Mouse (Mus musculus) limb, embryonic 10.5 days (tissue): Measurements from ENCODE around the gene Kif13a. TPM values are rescaled to one million over a fixed set of nuclear protein-coding genes. Genes with fewer than 3 reads are reported as not detected.

ENCODE experiments used
- DNase-seq: peaks from one replicate; pipeline ENCODE4 v3.0.0-alpha.2; 2017; ENCODE audit warnings: low spot score
- H3K27ac ChIP-seq: fragments of 300-500 bp; sonication (generic); 2 replicates; pipeline ENCODE4 v1.5.1; 2016; ENCODE audit warnings: mild to moderate bottlenecking
- H3K27me3 ChIP-seq: fragments of 300-500 bp; sonication (generic); 2 replicates; pipeline ENCODE4 v1.6.1; 2016; ENCODE audit warnings: low read depth, mild to moderate bottlenecking; ENCODE audit not compliant: poor library complexity, severe bottlenecking
- H3K36me3 ChIP-seq: fragments of 300-500 bp; sonication (generic); 2 replicates; pipeline ENCODE4 v1.6.1; 2016; ENCODE audit warnings: mild to moderate bottlenecking, moderate library complexity
- H3K4me1 ChIP-seq: fragments of 300-500 bp; sonication (generic); 2 replicates; pipeline ENCODE4 v1.6.1; 2016
- H3K4me3 ChIP-seq: fragments of 300-500 bp; sonication (generic); 2 replicates; pipeline ENCODE4 v1.5.1; 2016; ENCODE audit warnings: mild to moderate bottlenecking, moderate library complexity
- H3K9me3 ChIP-seq: fragments of 300-500 bp; sonication (generic); replicated peaks from 2 replicates; pipeline ENCODE4 v1.6.1; 2016; ENCODE audit warnings: mild to moderate bottlenecking
- WGBS: fragments of 180-500 bp; shearing (Covaris S2); methylation state at CpG from one replicate; pipeline ENCODE4 v1.1.7; 2016; 5-methylcytosine and 5-hydroxymethylcytosine counted together
- polyA plus RNA-seq: library from polyadenylated mRNA; unstranded; fragments of >200 nt; fragmentation: Nextera tagmentation; extraction: Ambion mirVana; gene quantifications from 2 replicates; pipeline ENCODE4 v1.2.1, GENCODE M21; 2016

Gene Kif13a
- polyA plus RNA-seq, 1 experiment from 2014 or later = 13.6 TPM

GRCm38 (mm10) chr13:46739426-46739825 lies 190.2 kb downstream of the Kif13a start:
- H3K9me3 ChIP-seq = no peaks in the 10 kb centered on the region
- H3K27me3 ChIP-seq = no peaks in the 10 kb centered on the region
- DNase-seq = no peak
- H3K27ac ChIP-seq = no peak overlapping the region
- H3K4me3 ChIP-seq = no peak overlapping the region
- no peaks in the 10 kb centered on the region for H3K36me3 ChIP-seq
- peaks cover 15% of the 10 kb centered on the region for H3K4me1 ChIP-seq
- WGBS = 84% methylated on average over 7 of the region's 7 CpGs

- H3K27ac ChIP-seq = no peak overlapping the region
- DNase-seq = no peak
- 78% methylated on average over 4 of the region's 4 CpGs for WGBS
Observed at GRCm38 (mm10) chr13:46737482-46737881, 192.2 kb downstream of the Kif13a start.

GRCm38 (mm10) chr13:46736479-46736865 lies 193.2 kb downstream of the Kif13a start:
- Histone ChIP-seq H3K27me3 (no peaks in the 10 kb centered on the region), H3K4me1 (peaks cover 15% of the 10 kb centered on the region), H3K36me3 (no peaks in the 10 kb centered on the region), H3K27ac (peak overlapping the region; percentile 64), H3K4me3 (peak overlapping the region; percentile 55), H3K9me3 (no peaks in the 10 kb centered on the region)
- WGBS = 3% methylated on average over 12 of the region's 12 CpGs
- peak; percentile 48 for DNase-seq

More at GRCm38 (mm10) chr13:46737482-46737881, 192.2 kb downstream of the Kif13a start:
- no peaks in the 10 kb centered on the region for H3K27me3 ChIP-seq
- no peaks in the 10 kb centered on the region for H3K36me3 ChIP-seq
- H3K4me1 ChIP-seq = peaks cover 15% of the 10 kb centered on the region
- H3K9me3 ChIP-seq = no peaks in the 10 kb centered on the region
- H3K4me3 ChIP-seq = no peak overlapping the region

GRCm38 (mm10) chr13:46735808-46736478 lies 193.7 kb downstream of the Kif13a start:
- WGBS = under 1% methylated on average over 20 of the region's 20 CpGs

GRCm38 (mm10) chr13:46735219-46735807 lies 194.4 kb downstream of the Kif13a start:
- Histone ChIP-seq H3K4me3 (peak overlapping the region; percentile 55), H3K27me3 (no peaks in the 10 kb centered on the region), H3K9me3 (no peaks in the 10 kb centered on the region), H3K27ac (peak overlapping the region; percentile 64), H3K4me1 (peaks cover 15% of the 10 kb centered on the region), H3K36me3 (no peaks in the 10 kb centered on the region)
- no peak for DNase-seq
- WGBS = 44% methylated on average over 11 of the region's 11 CpGs

More at GRCm38 (mm10) chr13:46735808-46736478, 193.7 kb downstream of the Kif13a start:
- no peaks in the 10 kb centered on the region for H3K27me3 ChIP-seq
- H3K36me3 ChIP-seq = no peaks in the 10 kb centered on the region
- peak; percentile 68 for DNase-seq
- peak overlapping the region; percentile 64 for H3K27ac ChIP-seq
- peak overlapping the region; percentile 55 for H3K4me3 ChIP-seq
- peaks cover 15% of the 10 kb centered on the region for H3K4me1 ChIP-seq
- H3K9me3 ChIP-seq = no peaks in the 10 kb centered on the region

- no peak for DNase-seq
- Histone ChIP-seq H3K4me1 (peaks cover 12% of the 10 kb centered on the region), H3K4me3 (no peak overlapping the region), H3K27me3 (no peaks in the 10 kb centered on the region), H3K9me3 (no peaks in the 10 kb centered on the region), H3K36me3 (no peaks in the 10 kb centered on the region), H3K27ac (no peak overlapping the region)
- WGBS = 75% methylated on average over 2 of the region's 2 CpGs
Observed at GRCm38 (mm10) chr13:46729998-46730397, 199.7 kb downstream of the Kif13a start.

GRCm38 (mm10) chr13:46728411-46728810 lies 201.3 kb downstream of the Kif13a start:
- H3K9me3 ChIP-seq = no peaks in the 10 kb centered on the region
- peaks cover 17% of the 10 kb centered on the region for H3K4me1 ChIP-seq
- peak overlapping the region; percentile 97 for H3K27ac ChIP-seq
- WGBS = 37% methylated on average over 5 of the region's 5 CpGs
- no peaks in the 10 kb centered on the region for H3K27me3 ChIP-seq
- H3K4me3 ChIP-seq = peak overlapping the region; percentile 94
- H3K36me3 ChIP-seq = no peaks in the 10 kb centered on the region
- DNase-seq = no peak

- H3K27ac ChIP-seq = peak within 1 kb of the TSS; percentile 97
- H3K9me3 ChIP-seq = no peaks in the 10 kb centered on the region
- peaks cover 17% of the 10 kb centered on the region for H3K4me1 ChIP-seq
- no peaks in the 10 kb centered on the region for H3K36me3 ChIP-seq
- DNase-seq = peak; percentile 100
- H3K4me3 ChIP-seq = peak within 1 kb of the TSS; percentile 94
- WGBS = under 1% methylated on average over 51 of the region's 51 CpGs
- no peaks in the 10 kb centered on the region for H3K27me3 ChIP-seq
Observed at GRCm38 (mm10) chr13:46727837-46728268, 201.8 kb downstream of the Kif13a start, which contains the start of gene Nup153. Nup153 (minus strand) TSS chr13:46727940.

- no peaks in the 10 kb centered on the region for H3K9me3 ChIP-seq
- no peaks in the 10 kb centered on the region for H3K27me3 ChIP-seq
- peak overlapping the region; percentile 94 for H3K4me3 ChIP-seq
- under 1% methylated on average over 85 of the region's 85 CpGs for WGBS
- peaks cover 17% of the 10 kb centered on the region for H3K4me1 ChIP-seq
- H3K27ac ChIP-seq = peak overlapping the region; percentile 97
- DNase-seq = peak; percentile 79
- no peaks in the 10 kb centered on the region for H3K36me3 ChIP-seq
Observed at GRCm38 (mm10) chr13:46727038-46727836, 202.4 kb downstream of the Kif13a start.

GRCm38 (mm10) chr13:46726288-46727037 lies 203.2 kb downstream of the Kif13a start:
- peaks cover 17% of the 10 kb centered on the region for H3K4me1 ChIP-seq
- no peaks in the 10 kb centered on the region for H3K9me3 ChIP-seq
- WGBS = under 1% methylated on average over 30 of the region's 30 CpGs
- peak overlapping the region; percentile 94 for H3K4me3 ChIP-seq
- H3K27ac ChIP-seq = peak overlapping the region; percentile 97
- H3K36me3 ChIP-seq = no peaks in the 10 kb centered on the region
- DNase-seq = peak; percentile 64
- no peaks in the 10 kb centered on the region for H3K27me3 ChIP-seq

- WGBS = 50% methylated on average over 2 of the region's 2 CpGs
- peak overlapping the region; percentile 94; the same call in 1 of the 2 replicates for H3K4me3 ChIP-seq
- no peak for DNase-seq
Observed at GRCm38 (mm10) chr13:46725227-46725626, 204.4 kb downstream of the Kif13a start.

GRCm38 (mm10) chr13:46724371-46724770 lies 205.3 kb downstream of the Kif13a start:
- H3K9me3 ChIP-seq = no peaks in the 10 kb centered on the region
- no peak for DNase-seq
- peaks cover 17% of the 10 kb centered on the region for H3K4me1 ChIP-seq
- H3K27me3 ChIP-seq = no peaks in the 10 kb centered on the region
- H3K4me3 ChIP-seq = no peak overlapping the region
- peaks cover 6% of the 10 kb centered on the region for H3K36me3 ChIP-seq
- H3K27ac ChIP-seq = no peak overlapping the region

More at GRCm38 (mm10) chr13:46725227-46725626, 204.4 kb downstream of the Kif13a start:
- Histone ChIP-seq H3K9me3 (no peaks in the 10 kb centered on the region), H3K27me3 (no peaks in the 10 kb centered on the region), H3K4me1 (peaks cover 17% of the 10 kb centered on the region), H3K27ac (no peak overlapping the region), H3K36me3 (no peaks in the 10 kb centered on the region)
